Mouse (Mus musculus) adipose tissue, adult 10 weeks (tissue): ENCODE measurements around the gene Tac1. TPM values are rescaled to one million over a fixed set of nuclear protein-coding genes. Genes with fewer than 3 reads are reported as not detected.

Experiments
- polyA plus RNA-seq: library from polyadenylated mRNA; stranded (reverse); fragments of 350-450 nt; fragmentation: Illumina TruSeq; extraction: RNeasy Lipid Tissue Mini Kit (QIAGEN cat#74804); gene quantifications from one replicate; pipeline ENCODE4 v1.2.3, GENCODE M21; 2014; ENCODE audit warnings: low read depth, low replicate concordance

The Tac1 gene
- polyA plus RNA-seq, result not detected

GRCm38 (mm10) chr6:7554829-7555391, at the start of gene Tac1:
TSS of gene Tac1 (plus strand) at chr6:7554879.

Other genes with a start within 250 kb of the Tac1 start
- 40.4 TPM for gene Asns, start 138.4 kb downstream of the Tac1 start, polyA plus RNA-seq